Mouse (Mus musculus): ENCODE results near the gene Ick.

DNA sequence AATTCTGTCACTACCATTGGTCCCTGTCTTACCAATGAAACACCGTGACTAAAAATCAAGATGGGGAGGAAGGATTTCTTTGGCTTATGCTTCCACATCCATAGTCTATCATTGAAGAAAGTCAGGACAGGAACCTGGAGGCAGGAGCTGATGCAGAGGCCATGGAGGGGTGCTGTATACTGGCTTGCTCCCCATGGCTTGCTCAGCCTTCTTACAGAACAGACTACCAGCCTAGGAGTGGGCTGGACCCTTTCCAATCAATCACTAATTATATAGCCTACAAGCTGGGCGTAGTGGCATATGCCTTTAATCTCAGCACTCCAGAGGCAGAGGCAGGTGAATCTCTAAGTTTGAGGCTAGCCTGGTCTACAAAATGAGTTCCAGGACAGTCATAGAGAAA lies 101.8 kb downstream of the Ick start:
- TF ChIP-seq CHD2 (IDR thresholded peaks at IDR 0.05; ENCODE audit: low read depth, low read length) (no peak), ZNF384 (IDR thresholded peaks at IDR 0.05; ENCODE audit: low read depth, low read length) (no peak)
